Mouse (Mus musculus): ENCODE data around the gene Xpc.
"Not testable (repeated sequence)": the region's sequence is repeated elsewhere in the genome, so short reads cannot be mapped to it uniquely, and the experiment has no call there.

The Xpc gene

GRCm38 (mm10) chr6:91471427-91471826 is 44.3 kb downstream of the Xpc start:
- DNase-seq (ENCODE audit: low spot score), result not testable (repeated sequence)

GRCm38 (mm10) chr6:91470712-91471111 is 45.0 kb downstream of the Xpc start:
- DNase-seq (ENCODE audit: low spot score), result no peak

GRCm38 (mm10) chr6:91467106-91467505 is 48.6 kb downstream of the Xpc start:
- no peak for DNase-seq (ENCODE audit: low spot score)

- no peak for DNase-seq (ENCODE audit: low spot score)
Measured at GRCm38 (mm10) chr6:91465756-91466155, 49.9 kb downstream of the Xpc start.

- no peak for DNase-seq (ENCODE audit: low spot score)
Measured at GRCm38 (mm10) chr6:91459471-91459870, 56.2 kb downstream of the Xpc start.

GRCm38 (mm10) chr6:91454546-91454945 is 61.1 kb downstream of the Xpc start:
- no peak for DNase-seq (ENCODE audit: low spot score)

- DNase-seq (ENCODE audit: low spot score), result no peak
Measured at GRCm38 (mm10) chr6:91452056-91452455, 63.6 kb downstream of the Xpc start.

- DNase-seq (ENCODE audit: low spot score), result no peak
Measured at GRCm38 (mm10) chr6:91449472-91450225, 66.0 kb downstream of the Xpc start.

- DNase-seq (ENCODE audit: low spot score), result peak; percentile 65
Measured at GRCm38 (mm10) chr6:91445316-91445715, 70.4 kb downstream of the Xpc start.

GRCm38 (mm10) chr6:91441145-91441662 is 74.5 kb downstream of the Xpc start:
- DNase-seq (ENCODE audit: low spot score), result peak; percentile 58

GRCm38 (mm10) chr6:91440474-91441144 is 75.1 kb downstream of the Xpc start:
- DNase-seq (ENCODE audit: low spot score), result peak; percentile 96

Measured in MN1 (cell line).